Mouse (Mus musculus): ENCODE data around the gene Tra2a. TPM values are rescaled to one million over a fixed set of nuclear protein-coding genes. Genes with fewer than 3 reads are reported as not detected.

The Tra2a gene
- polyA plus RNA-seq, 2 experiments = 43.3 to 210 TPM

GRCm38 (mm10) chr6:49219001-49219560 is 44.8 kb downstream of the Tra2a start:
- 12% methylated on average over 4 of the region's 4 CpGs for WGBS
- no peaks in the 10 kb centered on the region for H3K9me3 ChIP-seq (ENCODE audit: control insufficient read depth, low read length)
- no peaks in the 10 kb centered on the region for H3K4me1 ChIP-seq (ENCODE audit: control insufficient read depth, insufficient read depth, low read length)
- no peak overlapping the region for H3K4me3 ChIP-seq (replicated peaks; ENCODE audit: low read length)
- no peak overlapping the region for H3K27ac ChIP-seq (replicated peaks; ENCODE audit: low read depth, low read length)
- no peaks in the 10 kb centered on the region for H3K27me3 ChIP-seq (ENCODE audit: control insufficient read depth, insufficient read depth, low read length)
- ATAC-seq (ENCODE audit: low FRiP score, low read depth) = no peak
- no peak overlapping the region for H3K9ac ChIP-seq (ENCODE audit: low read depth, low read length, severe bottlenecking)
- no peak overlapping the region for H3K4me2 ChIP-seq (replicated peaks; ENCODE audit: low read depth, low read length, severe bottlenecking)
- no peak for DNase-seq (ENCODE audit: low spot score)
- TF ChIP-seq POLR2A (IDR thresholded peaks at IDR 0.05; ENCODE audit: borderline replicate concordance, extremely low read depth, insufficient read depth, insufficient read length) = no peak
- H3K36me3 ChIP-seq (ENCODE audit: control insufficient read depth, insufficient read depth, low read length) = no peaks in the 10 kb centered on the region

GRCm38 (mm10) chr6:49218275-49218802 is 45.5 kb downstream of the Tra2a start:
- H3K27ac ChIP-seq (replicated peaks; ENCODE audit: low read depth, low read length) = no peak overlapping the region
- no peaks in the 10 kb centered on the region; the same call in 1 of the 2 replicates for H3K4me1 ChIP-seq (ENCODE audit: control insufficient read depth, insufficient read depth, low read length)
- under 1% methylated on average over 31 of the region's 31 CpGs for WGBS

GRCm38 (mm10) chr6:49217581-49218274 is 46.1 kb downstream of the Tra2a start:
- Histone ChIP-seq H3K4me1 (ENCODE audit: control insufficient read depth, insufficient read depth, low read length) (peaks cover 5% of the 10 kb centered on the region), H3K9me3 (ENCODE audit: control insufficient read depth, low read length) (no peaks in the 10 kb centered on the region), H3K27ac (replicated peaks; ENCODE audit: low read depth, low read length) (peak overlapping the region; percentile 87), H3K9ac (ENCODE audit: low read depth, low read length, severe bottlenecking) (peak overlapping the region; percentile 74), H3K27me3 (ENCODE audit: control insufficient read depth, insufficient read depth, low read length) (no peaks in the 10 kb centered on the region), H3K4me3 (replicated peaks; ENCODE audit: low read length) (peak overlapping the region; percentile 64), H3K36me3 (ENCODE audit: control insufficient read depth, insufficient read depth, low read length) (no peaks in the 10 kb centered on the region), H3K4me2 (replicated peaks; ENCODE audit: low read depth, low read length, severe bottlenecking) (peak overlapping the region; percentile 78)
- 0% methylated on average over 52 of the region's 56 CpGs for WGBS
- DNase-seq (ENCODE audit: low spot score) = peak; percentile 99
- peak; percentile 64; the same call in 1 of the 2 replicates for TF ChIP-seq POLR2A (IDR thresholded peaks at IDR 0.05; ENCODE audit: borderline replicate concordance, extremely low read depth, insufficient read depth, insufficient read length)
- ATAC-seq (ENCODE audit: low FRiP score, low read depth) = peak; percentile 91

More at GRCm38 (mm10) chr6:49218275-49218802, 45.5 kb downstream of the Tra2a start:
- H3K9ac ChIP-seq (ENCODE audit: low read depth, low read length, severe bottlenecking) = peak overlapping the region; percentile 34; the same call in 1 of the 2 replicates
- no peaks in the 10 kb centered on the region for H3K9me3 ChIP-seq (ENCODE audit: control insufficient read depth, low read length)
- no peaks in the 10 kb centered on the region for H3K36me3 ChIP-seq (ENCODE audit: control insufficient read depth, insufficient read depth, low read length)
- no peaks in the 10 kb centered on the region for H3K27me3 ChIP-seq (ENCODE audit: control insufficient read depth, insufficient read depth, low read length)
- no peak for TF ChIP-seq POLR2A (IDR thresholded peaks at IDR 0.05; ENCODE audit: borderline replicate concordance, extremely low read depth, insufficient read depth, insufficient read length)
- ATAC-seq (ENCODE audit: low FRiP score, low read depth) (no peak), DNase-seq (ENCODE audit: low spot score) (peak; percentile 40)
- peak overlapping the region; percentile 64 for H3K4me3 ChIP-seq (replicated peaks; ENCODE audit: low read length)
- H3K4me2 ChIP-seq (replicated peaks; ENCODE audit: low read depth, low read length, severe bottlenecking) = peak overlapping the region; percentile 78

GRCm38 (mm10) chr6:49216811-49217542 is 46.9 kb downstream of the Tra2a start:
- ATAC-seq (ENCODE audit: low FRiP score, low read depth) (no peak), DNase-seq (ENCODE audit: low spot score) (no peak)
- peak overlapping the region; percentile 78 for H3K4me2 ChIP-seq (replicated peaks; ENCODE audit: low read depth, low read length, severe bottlenecking)
- no peak for TF ChIP-seq POLR2A (IDR thresholded peaks at IDR 0.05; ENCODE audit: borderline replicate concordance, extremely low read depth, insufficient read depth, insufficient read length)
- H3K4me3 ChIP-seq (replicated peaks; ENCODE audit: low read length) = peak overlapping the region; percentile 64
- H3K9ac ChIP-seq (ENCODE audit: low read depth, low read length, severe bottlenecking) = peak overlapping the region; percentile 74
- WGBS = 4% methylated on average over 11 of the region's 11 CpGs
- peak overlapping the region; percentile 87 for H3K27ac ChIP-seq (replicated peaks; ENCODE audit: low read depth, low read length)
- H3K27me3 ChIP-seq (ENCODE audit: control insufficient read depth, insufficient read depth, low read length) = no peaks in the 10 kb centered on the region
- no peaks in the 10 kb centered on the region for H3K9me3 ChIP-seq (ENCODE audit: control insufficient read depth, low read length)
- peaks cover 12% of the 10 kb centered on the region for H3K4me1 ChIP-seq (ENCODE audit: control insufficient read depth, insufficient read depth, low read length)
- H3K36me3 ChIP-seq (ENCODE audit: control insufficient read depth, insufficient read depth, low read length) = no peaks in the 10 kb centered on the region

Measured in limb, embryonic 14.5 days (tissue).